Mouse (Mus musculus): ENCODE data around the gene Arhgef3.

The Arhgef3 gene

GRCm38 (mm10) chr14:27369503-27369902, 254.8 kb downstream of the Arhgef3 start:
- no peak for DNase-seq (ENCODE audit: low read depth, low spot score)

- no peak for DNase-seq (ENCODE audit: low read depth, low spot score)
Measured at GRCm38 (mm10) chr14:27371669-27372076, 257.0 kb downstream of the Arhgef3 start.

GRCm38 (mm10) chr14:27373498-27373897, 258.8 kb downstream of the Arhgef3 start:
- DNase-seq (ENCODE audit: low read depth, low spot score) = no peak

GRCm38 (mm10) chr14:27376115-27376648, 261.5 kb downstream of the Arhgef3 start:
- DNase-seq (ENCODE audit: low read depth, low spot score) = no peak

- no peak for DNase-seq (ENCODE audit: low read depth, low spot score)
Measured at GRCm38 (mm10) chr14:27378669-27379068, 264.0 kb downstream of the Arhgef3 start.

GRCm38 (mm10) chr14:27379404-27379803, 264.7 kb downstream of the Arhgef3 start:
- DNase-seq (ENCODE audit: low read depth, low spot score) = no peak

- no peak for DNase-seq (ENCODE audit: low read depth, low spot score)
Measured at GRCm38 (mm10) chr14:27381459-27381858, 266.8 kb downstream of the Arhgef3 start.

- DNase-seq (ENCODE audit: low read depth, low spot score) = no peak
Measured at GRCm38 (mm10) chr14:27383321-27383830, 268.7 kb downstream of the Arhgef3 start.

GRCm38 (mm10) chr14:27384143-27384542, 269.4 kb downstream of the Arhgef3 start:
- DNase-seq (ENCODE audit: low read depth, low spot score) = no peak

GRCm38 (mm10) chr14:27388616-27389015, 273.9 kb downstream of the Arhgef3 start:
- no peak for DNase-seq (ENCODE audit: low read depth, low spot score)

GRCm38 (mm10) chr14:27389722-27390121, 275.0 kb downstream of the Arhgef3 start:
- no peak for DNase-seq (ENCODE audit: low read depth, low spot score)

GRCm38 (mm10) chr14:27390663-27391062, 276.0 kb downstream of the Arhgef3 start:
- DNase-seq (ENCODE audit: low read depth, low spot score) = no peak

GRCm38 (mm10) chr14:27391776-27392308, 277.1 kb downstream of the Arhgef3 start:
- DNase-seq (ENCODE audit: low read depth, low spot score) = no peak

- no peak for DNase-seq (ENCODE audit: low read depth, low spot score)
Measured at GRCm38 (mm10) chr14:27392660-27393059, 278.0 kb downstream of the Arhgef3 start.

GRCm38 (mm10) chr14:27393806-27394205, 279.1 kb downstream of the Arhgef3 start:
- DNase-seq (ENCODE audit: low read depth, low spot score) = no peak

GRCm38 (mm10) chr14:27396424-27396823, 281.7 kb downstream of the Arhgef3 start:
- DNase-seq (ENCODE audit: low read depth, low spot score) = no peak

GRCm38 (mm10) chr14:27397526-27397925, 282.8 kb downstream of the Arhgef3 start:
- no peak for DNase-seq (ENCODE audit: low read depth, low spot score)

- no peak for DNase-seq (ENCODE audit: low read depth, low spot score)
Measured at GRCm38 (mm10) chr14:27400495-27400894, 285.8 kb downstream of the Arhgef3 start.

GRCm38 (mm10) chr14:27401717-27402278, 287.1 kb downstream of the Arhgef3 start:
- no peak for DNase-seq (ENCODE audit: low read depth, low spot score)

GRCm38 (mm10) chr14:27402332-27403250, 287.9 kb downstream of the Arhgef3 start:
- no peak for DNase-seq (ENCODE audit: low read depth, low spot score)

GRCm38 (mm10) chr14:27405452-27405851, 290.8 kb downstream of the Arhgef3 start:
- no peak for DNase-seq (ENCODE audit: low read depth, low spot score)

GRCm38 (mm10) chr14:27405947-27406346, 291.2 kb downstream of the Arhgef3 start:
- DNase-seq (ENCODE audit: low read depth, low spot score) = no peak
